ENCODE assay signal across 8 mouse cellular contexts in genomic region chr10:81605666-81605973, GRCm38 (mm10). TPM values are rescaled to one million over a fixed set of nuclear protein-coding genes. Genes with fewer than 3 reads are reported as not detected.
DNase-seq lines count a peak whose midpoint lies in the region; ATAC-seq and TF ChIP-seq lines count a peak whose summit lies in the region.

No protein-coding gene starts in this region.

- H3K9me3 ChIP-seq in megakaryocyte, embryonic 14.5 days = peaks cover 7% of the 10 kb centered on the region
- H3K9me3 ChIP-seq in limb, embryonic 11.5 days (ENCODE audit: control insufficient read depth, low read length) = no peaks in the 10 kb centered on the region

- ATAC-seq in megakaryocyte, adult 5-6 weeks (ENCODE audit: poor library complexity, severe bottlenecking) = no peak
- ATAC-seq in limb, embryonic 11.5 days (ENCODE audit: insufficient number of reproducible peaks, low FRiP score, low TSS enrichment, low read depth) = peak; percentile 2; the same call in 1 of the 2 replicates

- H3K27ac ChIP-seq in limb, embryonic 11.5 days (replicated peaks; ENCODE audit: low read depth, low read length) = peak overlapping the region; percentile 77
- H3K27ac ChIP-seq in small intestine, adult 2 months (ENCODE audit: insufficient read depth, low read depth, low read length) = peak overlapping the region; percentile 82

- no peak for TF ChIP-seq CTCF in small intestine, adult 2 months (IDR thresholded peaks at IDR 0.05; ENCODE audit: extremely low read depth, insufficient read length, insufficient replicate concordance, low read depth, low read length)

- peaks cover 80% of the 10 kb centered on the region for H3K4me1 ChIP-seq in megakaryocyte, embryonic 14.5 days
- peaks cover 15% of the 10 kb centered on the region for H3K4me1 ChIP-seq in limb, embryonic 11.5 days (ENCODE audit: control insufficient read depth, insufficient read depth, low read length)
- H3K4me1 ChIP-seq in small intestine, adult 2 months (ENCODE audit: control insufficient read depth, insufficient read depth, insufficient read length, low read length) = peaks cover 13% of the 10 kb centered on the region

- DNase-seq in adrenal gland, postnatal 25 days = peak; percentile 45
- no peak for DNase-seq in adrenal gland, adult 2 months
- DNase-seq in limb, embryonic 11.5 days (ENCODE audit: low spot score) = no peak
- DNase-seq in gastrocnemius, postnatal 4 days (ENCODE audit: low spot score in 2 of 2) = no peak
- no peak for DNase-seq in left cerebral cortex, postnatal 10 days (ENCODE audit: extremely low spot score in 1 of 2, low spot score in 2 of 2)

- H3K4me3 ChIP-seq in megakaryocyte, embryonic 14.5 days (replicated peaks) = peak overlapping the region; percentile 91
- H3K4me3 ChIP-seq in limb, embryonic 11.5 days (ENCODE audit: low read depth, low read length) = peak overlapping the region; percentile 44
- peak overlapping the region; percentile 59 for H3K4me3 ChIP-seq in small intestine, adult 2 months (ENCODE audit: low read depth, low read length)

- no peak for TF ChIP-seq POLR2A in small intestine, adult 2 months (IDR thresholded peaks at IDR 0.05; ENCODE audit: low read depth, low read length)

- no peaks in the 10 kb centered on the region for H3K27me3 ChIP-seq in megakaryocyte, embryonic 14.5 days (replicated peaks)
- no peaks in the 10 kb centered on the region for H3K27me3 ChIP-seq in limb, embryonic 11.5 days (ENCODE audit: control insufficient read depth, insufficient read depth, low read length)
- no peaks in the 10 kb centered on the region for H3K27me3 ChIP-seq in small intestine, adult 2 months (ENCODE audit: control insufficient read depth, insufficient read depth, low read length)

- peak overlapping the region; percentile 43 for H3K4me2 ChIP-seq in limb, embryonic 11.5 days (ENCODE audit: low read depth, severe bottlenecking)

- no peak overlapping the region; the same call in 1 of the 2 replicates for H3K9ac ChIP-seq in limb, embryonic 11.5 days (ENCODE audit: low read length)

- peaks cover 23% of the 10 kb centered on the region for H3K36me3 ChIP-seq in megakaryocyte, embryonic 14.5 days (replicated peaks; ENCODE audit: low read length)
- H3K36me3 ChIP-seq in limb, embryonic 11.5 days (ENCODE audit: control insufficient read depth, insufficient read depth, low read length) = no peaks in the 10 kb centered on the region
- no peaks in the 10 kb centered on the region for H3K36me3 ChIP-seq in small intestine, adult 2 months (ENCODE audit: control insufficient read depth, insufficient read depth, low read length)

- intact Hi-C loops in left cerebral cortex, postnatal 10 days (cut with DNase I) = loop anchor here (2.0 to 10.0 kb wide), 2 partner anchors 51 to 103 kb away; partner anchors contain the start of gene Aes

- WGBS in limb, embryonic 11.5 days = 3% methylated on average over 14 of the region's 14 CpGs
- WGBS in small intestine, adult 2 months = under 1% methylated on average over 14 of the region's 14 CpGs

RNA-seq across cellular contexts. Expression of gene BC025920, which starts 0.5 kb away (rescaled TPM):
- 2.4 and 2.6 TPM in 2 replicates for total RNA-seq in adrenal gland, postnatal 25 days (2021)
- total RNA-seq in adrenal gland, adult 2 months (2021) = 1 to 10 TPM; 1.1 to 2.3 TPM
- polyA plus RNA-seq in adrenal gland, adult 2 months (2012; rRNA removed) = 0.26 and 0.59 TPM in 2 replicates
- not detected in 2 replicates for polyA plus RNA-seq in megakaryocyte, embryonic 14.5 days (2012; ENCODE audit: insufficient read depth, low replicate concordance)
- 1.7 and 2.0 TPM in 2 replicates for total RNA-seq in megakaryocyte, adult 5-6 weeks (2015)
- 2.3 and 2.4 TPM in 2 replicates for total RNA-seq in megakaryocyte, adult 5-6 weeks (2017)
- 0.63 and 1.5 TPM in 2 replicates for polyA plus RNA-seq in limb, embryonic 11.5 days (2014; fragmentation: Nextera tagmentation; extraction: Ambion mirVana)
- 0.33 and 0.58 TPM in 2 replicates for polyA plus RNA-seq in small intestine, adult 2 months (2012; rRNA removed)
- 1 to 10 TPM; 1.2 to 1.7 TPM for total RNA-seq in gastrocnemius, postnatal 4 days (2021)
- 1 to 10 TPM; 1.9 to 2.2 TPM for total RNA-seq in left cerebral cortex, postnatal 10 days (2021)

RNA-seq across cellular contexts. Expression of gene Tle6, which starts 4.7 kb away (rescaled TPM):
- 26.4 and 37.4 TPM in 2 replicates for total RNA-seq in adrenal gland, postnatal 25 days (2021)
- total RNA-seq in adrenal gland, adult 2 months (2021) = 10 to 100 TPM; 24.0 to 59.6 TPM
- 49.5 and 90.8 TPM in 2 replicates for polyA plus RNA-seq in adrenal gland, adult 2 months (2012; rRNA removed)
- polyA plus RNA-seq in megakaryocyte, embryonic 14.5 days (2012; ENCODE audit: insufficient read depth, low replicate concordance) = 69.5 and 166 TPM in 2 replicates
- 1.9 and 8.9 TPM in 2 replicates for total RNA-seq in megakaryocyte, adult 5-6 weeks (2015)
- total RNA-seq in megakaryocyte, adult 5-6 weeks (2017) = 6.5 and 11.4 TPM in 2 replicates
- 11.1 and 11.6 TPM in 2 replicates for polyA plus RNA-seq in limb, embryonic 11.5 days (2014; fragmentation: Nextera tagmentation; extraction: Ambion mirVana)
- polyA plus RNA-seq in small intestine, adult 2 months (2012; rRNA removed) = 7.3 and 34.4 TPM in 2 replicates
- total RNA-seq in gastrocnemius, postnatal 4 days (2021) = 1 to 10 TPM; 5.2 to 6.6 TPM
- 1 to 10 TPM in 1 of 2 experiments, under 1 TPM in 1; 0.93 to 3.0 TPM for total RNA-seq in left cerebral cortex, postnatal 10 days (2021)

RNA-seq across cellular contexts. Expression of gene Sirt6, which starts 22.0 kb away (rescaled TPM):
- total RNA-seq in adrenal gland, postnatal 25 days (2021) = 28.3 and 30.2 TPM in 2 replicates
- total RNA-seq in adrenal gland, adult 2 months (2021) = 10 to 100 TPM; 16.0 to 18.3 TPM
- polyA plus RNA-seq in adrenal gland, adult 2 months (2012; rRNA removed) = 52.3 and 59.9 TPM in 2 replicates
- 121 and 174 TPM in 2 replicates for polyA plus RNA-seq in megakaryocyte, embryonic 14.5 days (2012; ENCODE audit: insufficient read depth, low replicate concordance)
- total RNA-seq in megakaryocyte, adult 5-6 weeks (2015) = 6.3 and 8.0 TPM in 2 replicates
- total RNA-seq in megakaryocyte, adult 5-6 weeks (2017) = 2.5 and 6.4 TPM in 2 replicates
- 46.2 and 46.5 TPM in 2 replicates for polyA plus RNA-seq in limb, embryonic 11.5 days (2014; fragmentation: Nextera tagmentation; extraction: Ambion mirVana)
- 16.4 and 34.7 TPM in 2 replicates for polyA plus RNA-seq in small intestine, adult 2 months (2012; rRNA removed)
- total RNA-seq in gastrocnemius, postnatal 4 days (2021) = 10 to 100 TPM; 13.6 to 18.2 TPM
- total RNA-seq in left cerebral cortex, postnatal 10 days (2021) = 10 to 100 TPM; 28.0 to 29.3 TPM

RNA-seq across cellular contexts. Expression of gene Ankrd24, which starts 22.7 kb away (rescaled TPM):
- total RNA-seq in adrenal gland, postnatal 25 days (2021) = 30.5 and 37.8 TPM in 2 replicates
- 10 to 100 TPM; 20.0 to 23.7 TPM for total RNA-seq in adrenal gland, adult 2 months (2021)
- 91.0 and 112 TPM in 2 replicates for polyA plus RNA-seq in adrenal gland, adult 2 months (2012; rRNA removed)
- polyA plus RNA-seq in megakaryocyte, embryonic 14.5 days (2012; ENCODE audit: insufficient read depth, low replicate concordance) = 13.7 and 17.3 TPM in 2 replicates
- 1.0 and 1.1 TPM in 2 replicates for total RNA-seq in megakaryocyte, adult 5-6 weeks (2015)
- total RNA-seq in megakaryocyte, adult 5-6 weeks (2017) = 1.7 and 1.8 TPM in 2 replicates
- polyA plus RNA-seq in limb, embryonic 11.5 days (2014; fragmentation: Nextera tagmentation; extraction: Ambion mirVana) = 4.3 and 5.5 TPM in 2 replicates
- polyA plus RNA-seq in small intestine, adult 2 months (2012; rRNA removed) = 11.3 and 24.2 TPM in 2 replicates
- total RNA-seq in gastrocnemius, postnatal 4 days (2021) = 10 to 100 TPM; 16.0 to 17.7 TPM
- total RNA-seq in left cerebral cortex, postnatal 10 days (2021) = 10 to 100 TPM; 34.1 to 35.1 TPM

RNA-seq across cellular contexts. Expression of gene Tle2, which starts 31.3 kb away (rescaled TPM):
- 52.8 and 67.8 TPM in 2 replicates for total RNA-seq in adrenal gland, postnatal 25 days (2021)
- 10 to 100 TPM; 50.4 to 51.0 TPM for total RNA-seq in adrenal gland, adult 2 months (2021)
- 417 and 691 TPM in 2 replicates for polyA plus RNA-seq in adrenal gland, adult 2 months (2012; rRNA removed)
- polyA plus RNA-seq in megakaryocyte, embryonic 14.5 days (2012; ENCODE audit: insufficient read depth, low replicate concordance) = 18.9 and 34.3 TPM in 2 replicates
- 1.1 and 3.3 TPM in 2 replicates for total RNA-seq in megakaryocyte, adult 5-6 weeks (2015)
- 0.51 and 1.8 TPM in 2 replicates for total RNA-seq in megakaryocyte, adult 5-6 weeks (2017)
- polyA plus RNA-seq in limb, embryonic 11.5 days (2014; fragmentation: Nextera tagmentation; extraction: Ambion mirVana) = 13.7 and 18.4 TPM in 2 replicates
- 17.8 and 20.4 TPM in 2 replicates for polyA plus RNA-seq in small intestine, adult 2 months (2012; rRNA removed)
- 10 to 100 TPM in 1 of 2 experiments, 1 to 10 TPM in 1; 7.8 to 10.5 TPM for total RNA-seq in gastrocnemius, postnatal 4 days (2021)
- 10 to 100 TPM; 20.9 to 22.4 TPM for total RNA-seq in left cerebral cortex, postnatal 10 days (2021)
